Mouse (Mus musculus): ENCODE results near the gene Sys1. TPM values are rescaled to one million over a fixed set of nuclear protein-coding genes. Genes with fewer than 3 reads are reported as not detected.

Gene Sys1
- polyA plus RNA-seq, 1 experiment, result 75.4 TPM

DNA sequence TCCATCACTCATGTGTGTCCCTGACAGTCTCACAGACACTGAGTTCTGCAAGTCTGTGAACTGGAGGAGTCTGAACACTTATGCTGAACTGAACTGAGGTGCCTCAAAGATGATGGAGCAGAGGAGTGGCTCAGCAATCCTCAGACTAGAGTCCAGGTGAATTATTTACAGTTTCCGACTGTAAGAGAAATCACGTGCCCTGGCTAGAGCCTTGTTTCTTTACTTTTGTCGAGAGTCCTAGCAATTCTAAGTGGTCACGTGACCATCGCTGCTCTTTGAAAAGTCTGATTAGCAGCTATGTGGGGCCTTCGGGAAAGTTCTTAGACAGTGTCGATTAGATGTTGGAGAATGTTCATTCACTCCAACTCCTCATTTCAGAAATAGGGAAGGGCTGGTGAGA lies 1.2 kb downstream of the Sys1 start:
- WGBS, result 70% methylated on average over 7 of the region's 7 CpGs
- DNase-seq, result no peak
- no peak overlapping the region for H3K27ac ChIP-seq (ENCODE audit: insufficient read depth, low read length)
- TF ChIP-seq CTCF (IDR thresholded peaks at IDR 0.05; ENCODE audit: borderline replicate concordance, insufficient read depth, low read depth, low read length) (no peak), POLR2A (IDR thresholded peaks at IDR 0.05; ENCODE audit: borderline replicate concordance, insufficient read depth, low read length) (no peak)
- H3K4me3 ChIP-seq (replicated peaks; ENCODE audit: insufficient read depth, low read depth, low read length), result no peak overlapping the region
- H3K27me3 ChIP-seq (ENCODE audit: control insufficient read depth, insufficient read depth, low read length), result no peaks in the 10 kb centered on the region
- peaks cover 5% of the 10 kb centered on the region; the same call in 1 of the 2 replicates for H3K4me1 ChIP-seq (ENCODE audit: control insufficient read depth, insufficient read depth, low read length)

DNA sequence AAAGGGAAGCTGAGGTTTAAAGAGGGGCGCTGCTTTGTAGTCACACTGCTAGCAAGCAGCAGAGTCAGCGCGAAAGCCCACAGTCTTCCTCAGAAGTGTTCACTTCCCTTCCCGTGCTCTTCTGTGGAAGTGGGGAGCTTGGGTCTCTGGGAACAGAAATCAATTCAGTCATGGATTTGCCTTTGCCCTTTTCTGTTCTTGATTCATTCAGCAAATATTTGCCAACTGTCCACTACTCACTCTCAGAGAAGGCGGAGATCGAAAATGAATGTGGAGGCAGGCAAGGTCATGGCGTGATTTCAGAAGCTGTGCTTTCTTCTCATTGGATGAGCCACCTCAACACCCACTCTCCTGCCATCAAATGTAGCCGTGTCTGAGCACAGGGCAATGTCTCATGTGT lies 1.8 kb downstream of the Sys1 start:
- no peak overlapping the region for H3K27ac ChIP-seq (ENCODE audit: insufficient read depth, low read length)
- no peaks in the 10 kb centered on the region for H3K27me3 ChIP-seq (ENCODE audit: control insufficient read depth, insufficient read depth, low read length)
- peaks cover 5% of the 10 kb centered on the region; the same call in 1 of the 2 replicates for H3K4me1 ChIP-seq (ENCODE audit: control insufficient read depth, insufficient read depth, low read length)
- DNase-seq, result no peak
- no peak overlapping the region for H3K4me3 ChIP-seq (replicated peaks; ENCODE audit: insufficient read depth, low read depth, low read length)
- TF ChIP-seq CTCF (IDR thresholded peaks at IDR 0.05; ENCODE audit: borderline replicate concordance, insufficient read depth, low read depth, low read length) (no peak), POLR2A (IDR thresholded peaks at IDR 0.05; ENCODE audit: borderline replicate concordance, insufficient read depth, low read length) (no peak)
- WGBS, result 81% methylated on average over 8 of the region's 8 CpGs

DNA sequence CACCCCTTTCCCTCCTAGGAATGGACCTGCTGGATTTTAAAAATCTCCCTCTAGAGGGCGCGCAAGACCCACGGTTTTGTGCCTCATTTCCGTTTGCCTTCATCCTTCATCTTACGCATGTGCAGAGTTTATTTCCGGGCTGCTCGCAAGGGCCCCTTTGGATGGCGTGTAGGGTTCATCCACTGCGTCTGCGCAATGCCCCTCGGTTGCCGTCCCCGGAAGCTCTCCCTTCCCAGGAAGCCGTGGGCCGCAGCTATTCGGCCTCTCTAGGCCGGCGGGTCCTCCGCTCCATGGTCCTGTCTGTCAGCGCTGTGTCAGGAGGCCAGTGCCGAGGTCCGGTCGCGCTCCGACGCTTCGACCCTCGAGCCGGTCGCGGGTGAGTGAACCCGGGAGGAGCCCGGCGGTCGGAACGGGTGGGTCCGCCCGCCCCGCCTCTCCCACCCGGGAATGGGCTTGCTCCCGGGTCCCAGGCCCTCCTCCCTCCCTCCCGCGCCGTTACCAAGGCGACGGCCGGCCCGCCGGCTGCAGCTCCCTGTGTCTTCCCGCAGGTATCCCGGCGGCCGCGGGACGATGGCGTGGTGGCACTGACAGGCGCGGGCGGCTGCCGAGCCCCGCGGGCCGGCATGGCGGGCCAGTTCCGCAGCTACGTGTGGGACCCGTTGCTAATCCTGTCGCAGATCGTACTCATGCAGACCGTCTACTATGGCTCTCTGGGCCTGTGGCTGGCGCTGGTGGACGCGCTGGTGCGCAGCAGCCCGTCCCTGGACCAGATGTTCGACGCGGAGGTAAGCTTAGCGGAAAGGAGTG lies 4.2 kb downstream of the Sys1 start, which contains the start of gene Gm20458:
Gene Gm20458 (plus strand): TSS at position 223 of the 807 bp plus-strand sequence.
- TF ChIP-seq POLR2A (IDR thresholded peaks at IDR 0.05; ENCODE audit: borderline replicate concordance, insufficient read depth, low read length) (peak; percentile 59; the same call in 1 of the 2 replicates), CTCF (IDR thresholded peaks at IDR 0.05; ENCODE audit: borderline replicate concordance, insufficient read depth, low read depth, low read length) (peak; percentile 80)
- WGBS, result under 1% methylated on average over 76 of the region's 79 CpGs
- DNase-seq, result peak; percentile 97 to 99

DNA sequence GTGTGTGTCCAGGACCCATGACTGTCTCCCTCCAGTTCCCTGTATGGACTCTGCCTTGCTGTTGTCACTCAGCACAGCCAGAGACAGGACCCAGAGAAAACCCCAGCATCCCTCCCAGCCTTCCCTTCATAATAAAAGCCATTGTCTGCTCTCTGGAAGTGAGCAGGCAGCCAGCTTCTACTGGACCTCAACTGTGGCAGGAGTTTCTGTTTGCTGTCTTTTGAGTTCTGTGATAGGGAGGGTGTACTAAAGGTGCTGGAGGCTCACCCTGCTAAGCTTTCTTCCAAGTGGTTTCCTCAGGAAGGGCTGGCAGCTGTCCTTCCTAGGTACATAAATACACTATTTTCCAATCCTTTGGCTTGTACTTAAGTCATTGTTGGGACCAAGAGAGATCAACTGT lies 8.4 kb downstream of the Sys1 start:
- no peak overlapping the region for H3K27ac ChIP-seq (ENCODE audit: insufficient read depth, low read length)
- H3K4me1 ChIP-seq (ENCODE audit: control insufficient read depth, insufficient read depth, low read length), result peaks cover 5% of the 10 kb centered on the region; the same call in 1 of the 2 replicates
- H3K4me3 ChIP-seq (replicated peaks; ENCODE audit: insufficient read depth, low read depth, low read length), result no peak overlapping the region
- DNase-seq, result no peak
- TF ChIP-seq POLR2A (IDR thresholded peaks at IDR 0.05; ENCODE audit: borderline replicate concordance, insufficient read depth, low read length) (no peak), CTCF (IDR thresholded peaks at IDR 0.05; ENCODE audit: borderline replicate concordance, insufficient read depth, low read depth, low read length) (no peak)
- no peaks in the 10 kb centered on the region for H3K27me3 ChIP-seq (ENCODE audit: control insufficient read depth, insufficient read depth, low read length)

More for the DNA sequence above, 4.2 kb downstream of the Sys1 start, which contains the start of gene Gm20458:
- no peaks in the 10 kb centered on the region for H3K27me3 ChIP-seq (ENCODE audit: control insufficient read depth, insufficient read depth, low read length)
- peak within 1 kb of the TSS; percentile 3; the same call in 1 of the 2 replicates for H3K27ac ChIP-seq (ENCODE audit: insufficient read depth, low read length)
- peaks cover 5% of the 10 kb centered on the region; the same call in 1 of the 2 replicates for H3K4me1 ChIP-seq (ENCODE audit: control insufficient read depth, insufficient read depth, low read length)
- peak within 1 kb of the TSS; percentile 79 for H3K4me3 ChIP-seq (replicated peaks; ENCODE audit: insufficient read depth, low read depth, low read length)

DNA sequence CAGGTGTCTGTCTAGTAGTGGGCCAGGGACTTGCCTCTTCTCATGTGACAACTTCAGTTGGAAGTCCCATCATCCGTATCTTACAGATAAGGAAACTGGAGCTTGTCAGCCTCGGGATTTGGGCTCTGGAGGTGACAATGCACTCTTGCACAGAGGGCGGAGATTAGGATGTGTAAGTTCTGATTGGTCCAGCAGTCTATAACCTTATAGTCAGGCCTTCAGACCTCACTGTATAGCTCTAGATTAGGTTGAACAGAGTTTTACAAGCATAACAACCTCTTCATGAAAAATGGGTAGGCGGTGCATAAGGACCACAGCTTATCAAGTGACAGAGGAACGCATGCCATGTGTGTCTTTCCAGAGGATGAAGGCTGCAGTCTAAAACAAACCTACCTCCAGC lies 10.0 kb downstream of the Sys1 start:
- H3K27ac ChIP-seq (ENCODE audit: insufficient read depth, low read length), result no peak overlapping the region
- WGBS, result 78% methylated on average over 5 of the region's 5 CpGs
- DNase-seq, result no peak
- no peaks in the 10 kb centered on the region for H3K27me3 ChIP-seq (ENCODE audit: control insufficient read depth, insufficient read depth, low read length)
- no peak overlapping the region for H3K4me3 ChIP-seq (replicated peaks; ENCODE audit: insufficient read depth, low read depth, low read length)
- no peak for TF ChIP-seq POLR2A (IDR thresholded peaks at IDR 0.05; ENCODE audit: borderline replicate concordance, insufficient read depth, low read length)
- no peak for TF ChIP-seq CTCF (IDR thresholded peaks at IDR 0.05; ENCODE audit: borderline replicate concordance, insufficient read depth, low read depth, low read length)
- H3K4me1 ChIP-seq (ENCODE audit: control insufficient read depth, insufficient read depth, low read length), result peaks cover 5% of the 10 kb centered on the region; the same call in 1 of the 2 replicates

DNA sequence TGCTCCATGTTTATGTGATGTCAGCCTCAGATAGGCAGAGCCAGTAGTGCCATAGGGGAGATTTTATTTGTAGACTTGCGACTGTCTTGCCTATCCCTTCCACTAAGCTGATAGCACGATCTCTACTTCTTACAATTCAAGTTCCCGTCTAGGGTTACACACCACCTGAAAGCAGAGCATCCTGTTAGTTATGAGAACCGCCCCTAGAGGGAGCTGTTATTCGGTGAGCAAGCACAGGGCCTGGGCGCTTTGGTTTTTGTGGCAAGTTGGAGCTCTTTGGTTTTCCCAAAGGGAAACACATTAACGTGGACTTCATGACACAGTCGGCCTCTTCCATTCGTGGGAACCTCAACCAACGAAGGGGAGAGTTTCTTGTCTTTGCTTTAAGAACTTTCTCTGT lies 13.5 kb downstream of the Sys1 start:
- no peaks in the 10 kb centered on the region for H3K4me1 ChIP-seq (ENCODE audit: control insufficient read depth, insufficient read depth, low read length)
- no peak overlapping the region for H3K4me3 ChIP-seq (replicated peaks; ENCODE audit: insufficient read depth, low read depth, low read length)
- 23% methylated on average over 10 of the region's 10 CpGs for WGBS
- TF ChIP-seq POLR2A (IDR thresholded peaks at IDR 0.05; ENCODE audit: borderline replicate concordance, insufficient read depth, low read length) (no peak), CTCF (IDR thresholded peaks at IDR 0.05; ENCODE audit: borderline replicate concordance, insufficient read depth, low read depth, low read length) (peak; percentile 54; the same call in 1 of the 2 replicates)
- DNase-seq, result peak in 1 of 2 experiments; percentile 48
- H3K27me3 ChIP-seq (ENCODE audit: control insufficient read depth, insufficient read depth, low read length), result no peaks in the 10 kb centered on the region
- no peak overlapping the region for H3K27ac ChIP-seq (ENCODE audit: insufficient read depth, low read length)

DNA sequence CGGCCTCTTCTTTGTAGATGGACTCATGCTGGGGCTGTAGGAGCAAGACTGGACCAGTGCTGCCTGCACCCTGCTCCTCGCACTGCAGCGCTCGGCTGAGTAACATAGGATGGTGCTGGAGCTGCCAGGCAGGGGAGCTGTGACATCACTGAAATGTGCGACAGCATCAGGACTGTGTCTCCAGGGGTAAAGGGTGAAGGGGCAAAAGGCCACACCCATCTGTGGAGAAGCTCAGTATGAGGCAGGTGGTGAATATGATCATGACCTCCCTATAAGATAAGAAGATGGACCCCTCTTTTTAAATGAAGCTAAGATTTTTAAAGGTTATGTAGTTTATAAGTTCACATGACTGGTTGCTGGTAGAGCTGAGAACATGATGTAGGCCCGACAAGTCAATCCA lies 16.9 kb downstream of the Sys1 start, which contains the start of gene Trp53tg5:
Gene Trp53tg5 (minus strand): TSS at position 101 of the 400 bp plus-strand sequence.
- H3K4me1 ChIP-seq (ENCODE audit: control insufficient read depth, insufficient read depth, low read length), result no peaks in the 10 kb centered on the region
- WGBS, result 84% methylated on average over 6 of the region's 6 CpGs
- TF ChIP-seq POLR2A (IDR thresholded peaks at IDR 0.05; ENCODE audit: borderline replicate concordance, insufficient read depth, low read length) (no peak), CTCF (IDR thresholded peaks at IDR 0.05; ENCODE audit: borderline replicate concordance, insufficient read depth, low read depth, low read length) (no peak)
- no peak within 1 kb of the TSS for H3K4me3 ChIP-seq (replicated peaks; ENCODE audit: insufficient read depth, low read depth, low read length)
- H3K27me3 ChIP-seq (ENCODE audit: control insufficient read depth, insufficient read depth, low read length), result no peaks in the 10 kb centered on the region
- DNase-seq, result no peak
- H3K27ac ChIP-seq (ENCODE audit: insufficient read depth, low read length), result no peak within 1 kb of the TSS

Measured in cerebellum, adult 2 months (tissue).